Mouse (Mus musculus) erythroid progenitor cell, adult 5-6 weeks (primary cell): ENCODE results near the gene Snrnp48. TPM values are rescaled to one million over a fixed set of nuclear protein-coding genes. Genes with fewer than 3 reads are reported as not detected.

ENCODE experiments used
- ATAC-seq: replicated peaks from 2 replicates; pipeline ENCODE4 v1.8.0; 2016; ENCODE audit warnings: moderate number of reproducible peaks, mild to moderate bottlenecking, moderate TSS enrichment, inconsistent platforms; ENCODE audit not compliant: poor library complexity, low FRiP score, severe bottlenecking
- total RNA-seq, 2 experiments: library from RNA; stranded (forward) in 1 of 2; stranded (reverse) in 1 of 2; fragments of 150-400 nt in 1 of 2; fragments of 186-747, 209-891 nt in 1 of 2; gene quantifications; 2 replicates each; pipeline versions ENCODE4 v1.2.3 to v1.2.4; 2015 to 2017; ENCODE audit warnings: low replicate concordance in 2 of 2

Snrnp48 gene
- total RNA-seq (2015; ENCODE audit: low replicate concordance), result 33.1 and 52.6 TPM in 2 replicates
- 47.8 and 78.0 TPM in 2 replicates for total RNA-seq (2017; ENCODE audit: low replicate concordance)

DNA sequence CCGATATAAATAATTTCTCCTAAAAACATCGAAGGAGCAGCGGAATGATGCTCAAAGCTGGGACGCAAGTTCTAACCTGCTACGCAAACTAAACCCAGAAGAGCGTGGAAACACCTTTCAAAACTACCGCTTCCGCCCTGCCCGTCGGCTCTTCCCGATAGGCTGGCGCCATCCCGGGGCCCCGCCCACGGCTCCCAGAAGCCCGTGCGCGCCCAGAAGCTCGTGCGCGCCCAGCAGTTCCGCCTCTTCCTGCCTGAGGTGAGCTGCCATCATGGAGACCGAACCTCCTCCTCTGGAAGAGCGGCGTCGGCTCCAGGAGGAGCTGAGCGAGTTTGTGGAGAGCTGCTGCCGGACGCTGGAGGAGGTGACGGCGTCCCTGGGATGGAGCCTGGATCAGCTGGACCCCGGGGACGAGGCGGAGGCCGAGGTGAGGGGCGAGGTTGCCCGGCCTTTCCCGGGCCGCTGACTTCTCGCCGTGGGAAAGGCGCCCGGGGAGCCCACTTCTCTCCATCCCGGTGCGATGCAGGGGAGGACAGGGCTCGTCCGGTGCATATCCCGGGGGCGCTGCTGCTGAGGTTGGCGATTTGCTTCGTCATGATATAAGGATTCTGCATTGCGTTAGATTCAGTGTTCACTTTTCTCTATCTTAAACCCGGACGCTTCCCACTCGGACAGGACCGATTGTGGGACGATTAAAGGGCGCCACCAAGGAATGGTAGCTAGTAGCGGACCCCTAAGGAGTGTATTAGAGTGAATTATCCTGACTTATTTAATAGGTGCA is at the start of gene Snrnp48:
Snrnp48 (plus strand) TSS at position 237 of the 781 bp plus-strand sequence.
- peak; percentile 100 for ATAC-seq

GRCm38 (mm10) chr13:38155523-38155922 is 49.2 kb upstream of the Snrnp48 start:
- ATAC-seq, result no peak

- ATAC-seq, result no peak
Measured at GRCm38 (mm10) chr13:38157635-38158034, 47.1 kb upstream of the Snrnp48 start.

- no peak for ATAC-seq
Measured at GRCm38 (mm10) chr13:38162002-38162401, 42.7 kb upstream of the Snrnp48 start.

DNA sequence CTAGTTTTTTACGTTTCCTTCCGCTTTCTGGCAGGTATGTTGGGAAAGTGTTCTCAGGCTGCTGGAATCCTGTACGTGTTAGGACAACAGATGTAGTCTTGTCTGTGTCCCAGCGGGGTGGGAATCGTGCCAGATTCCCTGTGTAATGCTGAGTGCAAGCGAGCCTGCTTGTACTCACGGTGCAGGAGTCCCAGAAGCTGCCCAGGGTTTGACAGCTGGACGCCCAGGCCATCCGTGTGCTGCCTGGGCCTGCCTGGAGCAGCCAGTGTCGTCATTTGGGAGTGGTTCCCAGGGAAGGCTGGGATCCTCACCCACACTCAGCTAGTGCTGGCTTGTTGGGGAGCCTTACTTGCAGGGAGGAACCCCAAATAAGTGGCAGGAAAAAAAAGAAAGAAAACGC is 42.1 kb upstream of the Snrnp48 start:
- ATAC-seq, result no peak

GRCm38 (mm10) chr13:38164932-38165331 is 39.8 kb upstream of the Snrnp48 start:
- no peak for ATAC-seq

GRCm38 (mm10) chr13:38167056-38167455 is 37.7 kb upstream of the Snrnp48 start:
- ATAC-seq, result no peak

- ATAC-seq, result no peak
Measured at GRCm38 (mm10) chr13:38170707-38171144, 34.0 kb upstream of the Snrnp48 start.

DNA sequence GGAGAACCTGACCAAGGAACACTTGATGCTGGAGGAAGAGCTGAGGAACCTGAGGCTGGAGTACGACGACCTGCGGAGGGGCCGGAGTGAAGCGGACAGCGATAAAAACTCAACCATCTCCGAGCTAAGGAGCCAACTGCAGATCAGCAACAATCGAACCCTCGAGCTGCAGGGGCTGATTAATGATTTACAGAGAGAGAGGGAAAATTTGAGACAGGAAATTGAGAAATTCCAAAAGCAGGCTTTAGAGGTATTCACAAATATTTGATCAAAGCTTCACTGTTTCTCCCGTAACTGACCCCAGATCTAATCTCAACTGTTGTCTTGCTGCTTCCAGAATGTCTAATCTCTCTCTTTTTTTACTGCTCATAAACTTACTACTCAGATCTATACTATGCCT is 11.3 kb upstream of the Snrnp48 start:
- no peak for ATAC-seq

DNA sequence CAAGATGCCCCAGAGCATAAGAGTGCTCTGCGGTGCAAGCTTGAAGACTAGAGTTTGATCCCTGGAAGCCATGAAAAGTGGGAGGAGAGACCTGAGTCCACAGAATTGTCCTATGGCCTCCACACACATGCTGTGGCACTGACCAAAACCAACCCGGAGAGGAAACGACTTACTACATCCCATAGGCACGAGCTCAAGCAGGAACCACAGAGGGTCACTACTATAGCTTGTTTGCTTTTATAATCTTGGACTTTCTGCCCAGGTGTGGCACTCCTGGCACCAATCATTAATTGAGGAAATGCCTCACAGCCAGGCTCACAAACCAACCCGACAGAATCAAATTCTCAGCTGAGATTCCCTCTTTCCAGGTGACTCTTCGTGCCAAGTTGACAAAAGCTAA is 3.3 kb upstream of the Snrnp48 start:
- ATAC-seq, result no peak

DNA sequence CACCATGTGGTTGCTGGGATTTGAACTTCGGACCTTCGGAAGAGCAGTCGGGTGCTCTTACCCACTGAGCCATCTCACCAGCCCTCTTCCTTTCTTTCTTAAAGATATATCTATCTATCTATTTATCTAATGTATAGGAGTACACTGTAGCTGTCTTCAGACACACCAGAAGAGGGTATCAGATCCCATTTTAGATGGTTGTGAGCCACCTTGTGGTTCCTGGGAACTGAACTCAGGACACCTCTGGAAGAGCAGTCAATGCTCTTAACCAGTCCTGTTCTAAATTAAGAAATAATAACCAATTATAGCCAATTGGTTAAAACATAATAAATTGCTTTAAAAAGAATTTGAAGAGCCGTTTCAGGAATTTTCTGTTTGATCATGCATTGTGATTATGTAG is 567 bp upstream of the Snrnp48 start:
- ATAC-seq, result no peak

GRCm38 (mm10) chr13:38211122-38211521 is 6.4 kb downstream of the Snrnp48 start:
- no peak for ATAC-seq

GRCm38 (mm10) chr13:38218686-38219085 is 13.9 kb downstream of the Snrnp48 start:
- no peak for ATAC-seq

- ATAC-seq, result no peak
Measured at GRCm38 (mm10) chr13:38220331-38220730, 15.6 kb downstream of the Snrnp48 start.

- no peak for ATAC-seq
Measured at GRCm38 (mm10) chr13:38230177-38230821, 25.6 kb downstream of the Snrnp48 start.

- no peak for ATAC-seq
Measured at GRCm38 (mm10) chr13:38232411-38232810, 27.7 kb downstream of the Snrnp48 start.

GRCm38 (mm10) chr13:38232856-38233625 is 28.3 kb downstream of the Snrnp48 start:
- ATAC-seq, result no peak

GRCm38 (mm10) chr13:38234651-38235050 is 29.9 kb downstream of the Snrnp48 start:
- no peak for ATAC-seq

GRCm38 (mm10) chr13:38235370-38235769 is 30.6 kb downstream of the Snrnp48 start:
- ATAC-seq, result peak; percentile 25; the same call in 1 of the 2 replicates

- ATAC-seq, result no peak
Measured at GRCm38 (mm10) chr13:38248151-38248550, 43.4 kb downstream of the Snrnp48 start.
